Mouse (Mus musculus) stomach, embryonic 16.5 days (tissue): ENCODE measurements around the gene Asic5. TPM values are rescaled to one million over a fixed set of nuclear protein-coding genes. Genes with fewer than 3 reads are reported as not detected.

ENCODE experiments used
- ATAC-seq: fragments of 200-750 bp; cut with Nextera tagmentation; 2 replicates; pipeline ENCODE4 v1.8.0; 2017; ENCODE audit warnings: moderate number of reproducible peaks, moderate TSS enrichment; ENCODE audit not compliant: insufficient read depth, low FRiP score
- H3K27ac ChIP-seq: fragments of 300-500 bp; sonication (generic); 2 replicates; pipeline ENCODE4 v1.5.1; 2014; ENCODE audit warnings: low read length
- H3K27me3 ChIP-seq: fragments of 300-500 bp; sonication (generic); 2 replicates; pipeline ENCODE4 v1.6.1; 2014; ENCODE audit warnings: low read length, control low read depth, mixed read lengths; ENCODE audit not compliant: control insufficient read depth, insufficient read depth
- H3K36me3 ChIP-seq: fragments of 300-500 bp; sonication (generic); 2 replicates; pipeline ENCODE4 v1.6.1; 2014; ENCODE audit warnings: low read length; ENCODE audit not compliant: control insufficient read depth, insufficient read depth
- H3K4me1 ChIP-seq: fragments of 300-500 bp; sonication (generic); 2 replicates; pipeline ENCODE4 v1.6.1; 2014; ENCODE audit warnings: low read length, control low read depth, mixed read lengths; ENCODE audit not compliant: control insufficient read depth, insufficient read depth
- H3K4me2 ChIP-seq: fragments of 300-500 bp; sonication (generic); 2 replicates; pipeline ENCODE4 v1.6.1; 2014; ENCODE audit warnings: low read depth, low read length, mixed read lengths
- H3K4me3 ChIP-seq: fragments of 300-500 bp; sonication (generic); replicated peaks from 2 replicates; pipeline ENCODE4 v1.5.1; 2014; ENCODE audit warnings: mild to moderate bottlenecking, low read length
- H3K9ac ChIP-seq: fragments of 300-500 bp; sonication (generic); 2 replicates; pipeline ENCODE4 v1.6.1; 2014; ENCODE audit warnings: low read length
- H3K9me3 ChIP-seq: fragments of 300-500 bp; sonication (generic); replicated peaks from 2 replicates; pipeline ENCODE4 v1.6.1; 2016; ENCODE audit warnings: low read length, control low read depth; ENCODE audit not compliant: control insufficient read depth
- WGBS: fragments of 180-500 bp; shearing (Covaris S2); extraction: QIAGEN DNeasy Blood & Tissue Kit; methylation state at CpG from one replicate; pipeline ENCODE4 v1.1.7; 2014; 5-methylcytosine and 5-hydroxymethylcytosine counted together
- polyA plus RNA-seq: library from polyadenylated mRNA; unstranded; fragments of >200 nt; fragmentation: Nextera tagmentation; extraction: Ambion mirVana; gene quantifications from 2 replicates; pipeline ENCODE4 v1.2.1, GENCODE M21; 2015

The Asic5 gene
- polyA plus RNA-seq, 1 experiment from 2014 or later: 0.14 TPM

- Histone ChIP-seq H3K4me1 (peaks cover 17% of the 10 kb centered on the region), H3K27ac (peak overlapping the region; percentile 43), H3K4me3 (no peak overlapping the region), H3K4me2 (no peak overlapping the region), H3K9ac (no peak overlapping the region), H3K36me3 (no peaks in the 10 kb centered on the region), H3K9me3 (no peaks in the 10 kb centered on the region), H3K27me3 (no peaks in the 10 kb centered on the region)
- no peak for ATAC-seq
Measured at GRCm38 (mm10) chr3:82051468-82051867, 69.4 kb downstream of the Asic5 start.

- H3K27me3 ChIP-seq: no peaks in the 10 kb centered on the region
- no peak overlapping the region for H3K9ac ChIP-seq
- H3K4me1 ChIP-seq: peaks cover 17% of the 10 kb centered on the region
- 48% methylated on average over 2 of the region's 2 CpGs for WGBS
- H3K27ac ChIP-seq: peak overlapping the region; percentile 43
- no peak overlapping the region for H3K4me3 ChIP-seq
- no peak overlapping the region for H3K4me2 ChIP-seq
- no peaks in the 10 kb centered on the region for H3K36me3 ChIP-seq
- ATAC-seq: no peak
- H3K9me3 ChIP-seq: no peaks in the 10 kb centered on the region
Measured at GRCm38 (mm10) chr3:82052029-82052428, 69.9 kb downstream of the Asic5 start.

- H3K4me2 ChIP-seq: no peak overlapping the region
- no peak overlapping the region for H3K4me3 ChIP-seq
- WGBS: 38% methylated on average over 5 of the region's 5 CpGs
- no peaks in the 10 kb centered on the region for H3K27me3 ChIP-seq
- peak overlapping the region; percentile 26; the same call in 1 of the 2 replicates for H3K9ac ChIP-seq
- peak overlapping the region; percentile 86 for H3K27ac ChIP-seq
- no peak for ATAC-seq
- H3K9me3 ChIP-seq: no peaks in the 10 kb centered on the region
- peaks cover 16% of the 10 kb centered on the region for H3K4me1 ChIP-seq
- H3K36me3 ChIP-seq: no peaks in the 10 kb centered on the region
Measured at GRCm38 (mm10) chr3:82054283-82054974, 72.3 kb downstream of the Asic5 start.

GRCm38 (mm10) chr3:82057201-82057600 lies 75.1 kb downstream of the Asic5 start:
- H3K4me1 ChIP-seq: peaks cover 22% of the 10 kb centered on the region
- peak; percentile 93 for ATAC-seq
- H3K27me3 ChIP-seq: no peaks in the 10 kb centered on the region
- H3K27ac ChIP-seq: peak overlapping the region; percentile 66
- H3K4me3 ChIP-seq: no peak overlapping the region
- WGBS: 15% methylated on average over 5 of the region's 5 CpGs
- H3K9ac ChIP-seq: no peak overlapping the region
- H3K9me3 ChIP-seq: no peaks in the 10 kb centered on the region
- no peak overlapping the region for H3K4me2 ChIP-seq
- no peaks in the 10 kb centered on the region for H3K36me3 ChIP-seq

- Histone ChIP-seq H3K9ac (0 out of 2 replicates have a peak overlapping the region, but pooled peaks have one; percentile 16), H3K27me3 (no peaks in the 10 kb centered on the region), H3K4me2 (no peak overlapping the region), H3K9me3 (no peaks in the 10 kb centered on the region), H3K4me3 (no peak overlapping the region), H3K27ac (peak overlapping the region; percentile 29), H3K4me1 (peaks cover 16% of the 10 kb centered on the region; the same call in 1 of the 2 replicates), H3K36me3 (no peaks in the 10 kb centered on the region)
- 18% methylated on average over 9 of the region's 9 CpGs for WGBS
- 0 out of 2 replicates have a peak, but pooled peaks have one; percentile 11 for ATAC-seq
Measured at GRCm38 (mm10) chr3:82061402-82062180, 79.5 kb downstream of the Asic5 start.

GRCm38 (mm10) chr3:82067830-82068229 lies 85.7 kb downstream of the Asic5 start:
- peak; percentile 50; the same call in 1 of the 2 replicates for ATAC-seq

More at GRCm38 (mm10) chr3:82067830-82068229, 85.7 kb downstream of the Asic5 start:
- Histone ChIP-seq H3K36me3 (no peaks in the 10 kb centered on the region), H3K9me3 (no peaks in the 10 kb centered on the region), H3K9ac (no peak overlapping the region), H3K27ac (0 out of 2 replicates have a peak overlapping the region, but pooled peaks have one; percentile 28), H3K4me3 (no peak overlapping the region), H3K4me1 (peaks cover 4% of the 10 kb centered on the region; the same call in 1 of the 2 replicates), H3K27me3 (no peaks in the 10 kb centered on the region), H3K4me2 (no peak overlapping the region)
- WGBS: 45% methylated on average over 5 of the region's 5 CpGs

Other genes with a start within 250 kb of the Asic5 start
- gene Ctso, start 49.7 kb upstream of the Asic5 start, polyA plus RNA-seq: 19.3 and 22.6 TPM in 2 replicates
- 0.39 and 0.41 TPM in 2 replicates for gene Tdo2, start 6.1 kb upstream of the Asic5 start, polyA plus RNA-seq
- gene Gucy1b1, start 92.4 kb downstream of the Asic5 start, polyA plus RNA-seq: 53.1 and 53.9 TPM in 2 replicates
- 47.5 and 53.3 TPM in 2 replicates for gene Gucy1a1, start 163.5 kb downstream of the Asic5 start, polyA plus RNA-seq